Mouse (Mus musculus) olfactory bulb, adult 2 months (tissue): ENCODE data around the gene Epn2. TPM values are rescaled to one million over a fixed set of nuclear protein-coding genes. Genes with fewer than 3 reads are reported as not detected.
"Not testable (repeated sequence)": the region's sequence is repeated elsewhere in the genome, so short reads cannot be mapped to it uniquely, and the experiment has no call there.

ENCODE experiments used
- H3K27ac ChIP-seq: fragments of 200-500 bp; 2 replicates; pipeline ENCODE4 v1.5.1; 2012; ENCODE audit warnings: low read depth, low read length; ENCODE audit not compliant: insufficient read depth
- H3K4me1 ChIP-seq: fragments of 200-500 bp; 2 replicates; pipeline ENCODE4 v1.6.1; 2012; ENCODE audit warnings: low read length; ENCODE audit not compliant: control insufficient read depth, insufficient read depth
- H3K4me3 ChIP-seq: fragments of 200-500 bp; 2 replicates; pipeline ENCODE4 v1.5.1; 2012; ENCODE audit warnings: mild to moderate bottlenecking, low read depth, low read length, moderate library complexity; ENCODE audit not compliant: insufficient read depth
- CTCF ChIP-seq: fragments of 200-500 bp; IDR thresholded peaks from 2 replicates; pipeline ENCODE4 v1.5.1; 2012; ENCODE audit warnings: low read depth, mild to moderate bottlenecking, low read length, moderate library complexity; ENCODE audit not compliant: insufficient read depth
- POLR2A ChIP-seq: fragments of 200-500 bp; IDR thresholded peaks from 2 replicates; pipeline ENCODE4 v1.6.1; 2012; ENCODE audit warnings: mild to moderate bottlenecking, low read depth, low read length, moderate library complexity; ENCODE audit not compliant: insufficient read depth
- WGBS: fragments of 180-500 bp; shearing (Covaris S2); methylation state at CpG from one replicate; pipeline ENCODE4 v1.1.7; 2018; 5-methylcytosine and 5-hydroxymethylcytosine counted together
- polyA plus RNA-seq: library from polyadenylated mRNA; stranded (reverse); fragments of >200 nt; gene quantifications from 2 replicates; pipeline ENCODE4 v1.2.4, GENCODE M21; 2012; ENCODE audit warnings: low replicate concordance; ENCODE audit not compliant: missing spikeins, insufficient read depth, insufficient read length

Gene Epn2
- polyA plus RNA-seq, 1 experiment = not detected

GRCm38 (mm10) chr11:61601465-61601864 lies 22.0 kb upstream of the Epn2 start:
- H3K27ac ChIP-seq = no peak overlapping the region
- TF ChIP-seq POLR2A (no peak), CTCF (no peak)
- WGBS = 62% methylated on average over 3 of the region's 3 CpGs
- H3K4me3 ChIP-seq = no peak overlapping the region
- 0 out of 2 replicates have a peak, but pooled peaks cover 2% of the 10 kb centered on the region for H3K4me1 ChIP-seq

DNA sequence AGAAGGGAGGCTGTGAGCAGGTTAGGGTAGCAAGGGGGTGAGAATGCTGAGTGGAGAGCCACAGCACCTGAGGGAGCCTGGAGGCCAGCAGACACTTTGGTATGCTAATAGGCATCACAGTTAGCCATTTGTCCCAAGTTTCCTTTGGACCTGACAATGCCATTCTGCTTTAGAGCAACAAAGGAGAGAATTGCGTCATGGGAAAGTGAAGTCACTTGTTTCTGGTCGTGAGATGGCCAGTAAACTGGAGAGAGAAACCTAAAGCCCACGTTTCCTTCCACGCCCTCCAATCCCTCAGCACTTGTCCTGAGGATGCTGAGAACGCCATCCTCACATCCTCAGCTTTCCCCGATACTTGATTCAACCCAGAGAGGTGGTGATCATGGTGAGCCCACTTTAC lies 18.9 kb upstream of the Epn2 start:
- WGBS = 83% methylated on average over 6 of the region's 6 CpGs
- no peak overlapping the region for H3K27ac ChIP-seq
- 0 out of 2 replicates have a peak, but pooled peaks cover 2% of the 10 kb centered on the region for H3K4me1 ChIP-seq
- TF ChIP-seq CTCF = no peak
- TF ChIP-seq POLR2A = no peak
- no peak overlapping the region for H3K4me3 ChIP-seq

DNA sequence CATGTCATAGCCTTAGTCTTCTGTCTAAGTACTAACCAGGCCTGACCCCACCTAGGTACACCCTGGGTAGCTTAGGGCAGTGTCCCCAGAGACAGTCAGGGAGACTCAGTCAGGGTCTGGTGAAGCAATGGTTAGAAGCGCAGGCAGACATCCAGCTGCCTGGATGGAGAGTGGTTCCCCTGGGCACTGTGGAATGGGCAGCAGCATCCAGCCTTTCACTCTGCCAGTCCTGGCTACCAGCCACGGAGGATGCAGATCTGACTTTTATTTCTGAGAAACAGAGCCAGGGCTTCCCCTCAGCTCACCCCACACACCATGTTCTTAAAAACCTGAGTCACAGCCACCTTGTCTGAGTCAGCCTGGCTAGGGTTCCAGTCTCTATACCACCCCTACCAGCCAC lies 18.0 kb upstream of the Epn2 start:
- Histone ChIP-seq H3K4me3 (no peak overlapping the region), H3K4me1 (0 out of 2 replicates have a peak, but pooled peaks cover 2% of the 10 kb centered on the region), H3K27ac (no peak overlapping the region)
- 64% methylated on average over 2 of the region's 2 CpGs for WGBS
- TF ChIP-seq POLR2A (no peak), CTCF (no peak)

DNA sequence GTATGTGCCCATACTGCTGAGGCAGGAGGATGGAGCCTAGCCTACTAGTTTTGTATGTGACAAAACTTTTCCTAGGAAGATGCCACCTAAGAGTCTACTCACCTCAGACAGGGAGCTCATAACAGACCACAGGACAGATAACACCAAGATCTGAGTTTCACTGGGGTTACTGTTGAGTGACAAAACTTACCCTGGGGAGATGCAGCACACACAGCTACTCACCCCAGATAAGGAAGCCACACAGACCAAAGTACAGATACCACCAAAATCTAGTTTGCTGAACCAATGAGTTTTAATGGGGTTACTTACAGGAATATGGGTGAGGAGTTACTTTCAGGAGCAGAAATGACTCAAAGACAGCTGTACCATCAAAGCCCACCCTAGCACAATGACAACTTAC lies 13.6 kb upstream of the Epn2 start:
- no peak for TF ChIP-seq CTCF
- no peaks in the 10 kb centered on the region for H3K4me1 ChIP-seq
- H3K4me3 ChIP-seq = no peak overlapping the region
- no peak overlapping the region for H3K27ac ChIP-seq

- Histone ChIP-seq H3K27ac (no peak overlapping the region), H3K4me3 (no peak overlapping the region), H3K4me1 (no peaks in the 10 kb centered on the region)
- TF ChIP-seq CTCF = no peak
- no peak for TF ChIP-seq POLR2A
- 93% methylated on average over 3 of the region's 3 CpGs for WGBS
These were observed 12.6 kb upstream of the Epn2 start for GRCm38 (mm10) chr11:61592061-61592460.

- H3K27ac ChIP-seq = no peak overlapping the region
- 66% methylated on average over 7 of the region's 7 CpGs for WGBS
- no peak overlapping the region for H3K4me3 ChIP-seq
- H3K4me1 ChIP-seq = no peaks in the 10 kb centered on the region
- no peak for TF ChIP-seq POLR2A
- no peak for TF ChIP-seq CTCF
These were observed 11.2 kb upstream of the Epn2 start for GRCm38 (mm10) chr11:61590516-61591213.

GRCm38 (mm10) chr11:61585421-61585820 lies 5.9 kb upstream of the Epn2 start:
- 85% methylated on average over 4 of the region's 4 CpGs for WGBS
- no peak for TF ChIP-seq CTCF
- TF ChIP-seq POLR2A = no peak
- H3K4me1 ChIP-seq = no peaks in the 10 kb centered on the region

GRCm38 (mm10) chr11:61584830-61585229 lies 5.3 kb upstream of the Epn2 start:
- H3K4me3 ChIP-seq = no peak overlapping the region
- no peak for TF ChIP-seq POLR2A
- TF ChIP-seq CTCF = no peak
- 83% methylated on average over 4 of the region's 4 CpGs for WGBS
- no peak overlapping the region for H3K27ac ChIP-seq
- no peaks in the 10 kb centered on the region for H3K4me1 ChIP-seq

More at GRCm38 (mm10) chr11:61585421-61585820, 5.9 kb upstream of the Epn2 start:
- no peak overlapping the region for H3K4me3 ChIP-seq
- no peak overlapping the region for H3K27ac ChIP-seq

- H3K4me3 ChIP-seq = no peak overlapping the region
- 92% methylated on average over 6 of the region's 6 CpGs for WGBS
- no peaks in the 10 kb centered on the region for H3K4me1 ChIP-seq
- H3K27ac ChIP-seq = no peak overlapping the region
- no peak for TF ChIP-seq CTCF
- TF ChIP-seq POLR2A = no peak
These were observed 4.6 kb upstream of the Epn2 start for GRCm38 (mm10) chr11:61584096-61584495.

DNA sequence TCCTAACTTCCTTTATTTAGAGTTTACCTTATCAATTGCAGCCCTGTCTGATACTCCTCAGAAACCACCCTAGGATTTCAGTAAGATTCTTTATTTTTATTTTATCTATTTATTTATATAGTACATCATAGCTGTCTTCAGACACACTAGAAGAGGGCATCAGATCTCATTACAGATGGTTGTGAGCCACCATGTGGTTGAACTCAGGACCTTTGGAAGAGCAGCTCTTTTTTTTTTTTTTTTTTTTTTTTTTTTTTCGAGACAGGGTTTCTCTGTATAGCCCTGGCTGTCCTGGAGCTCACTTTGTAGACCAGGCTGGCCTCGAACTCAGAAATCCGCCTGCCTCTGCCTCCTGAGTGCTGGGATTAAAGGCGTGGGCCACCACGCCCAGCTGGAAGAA lies 3.3 kb upstream of the Epn2 start:
- not testable (repeated sequence) for H3K4me1 ChIP-seq, H3K4me3 ChIP-seq, H3K27ac ChIP-seq
- WGBS = 96% methylated on average over 4 of the region's 5 CpGs
